Mouse (Mus musculus) embryonic fibroblast, embryonic 13.5 days (primary cell): Measurements from ENCODE around the gene Pgs1.

Experiments used
- CTCF ChIP-seq: IDR thresholded peaks from 2 replicates; pipeline ENCODE4 v1.5.1; 2011; ENCODE audit warnings: mild to moderate bottlenecking, control low read depth, low read length, moderate library complexity, borderline replicate concordance; ENCODE audit not compliant: insufficient read depth
- POLR2A ChIP-seq: IDR thresholded peaks from 2 replicates; pipeline ENCODE4 v1.6.1; 2011; ENCODE audit warnings: low read depth, mild to moderate bottlenecking, control low read depth, low read length, moderate library complexity

DNA sequence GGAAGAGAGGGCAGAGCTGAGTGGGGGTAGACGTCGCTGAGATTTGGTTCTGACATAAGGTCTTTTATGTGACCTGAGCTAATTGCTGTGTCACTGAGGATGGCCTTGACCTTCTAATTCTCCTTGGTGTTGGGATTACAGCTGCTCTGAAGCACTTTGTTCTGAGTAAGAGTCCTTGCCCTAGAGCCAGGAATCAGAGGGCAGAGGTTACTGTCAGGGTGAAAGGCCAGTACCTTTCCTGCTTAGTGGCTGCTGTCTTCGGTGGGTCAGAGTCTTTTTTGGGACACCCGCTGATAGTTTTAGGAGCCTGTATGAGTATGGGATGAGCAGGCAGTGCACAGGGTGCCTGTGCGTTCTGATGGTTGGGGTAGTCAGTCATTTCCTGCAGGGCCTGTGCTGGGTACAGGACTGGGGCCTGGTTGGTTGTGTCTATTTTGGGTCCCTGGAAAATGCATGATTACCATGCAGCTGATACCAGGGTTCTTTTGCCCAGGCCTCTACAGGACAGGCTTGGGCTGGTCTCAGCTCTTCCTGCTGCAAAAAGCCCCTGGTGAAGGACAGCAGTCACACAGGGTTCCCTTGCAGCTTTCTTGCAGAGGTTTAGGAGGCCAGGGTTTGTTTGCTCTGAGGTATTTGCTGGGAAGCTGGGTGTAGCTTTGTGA lies 22.2 kb downstream of the Pgs1 start:
- no peak for TF ChIP-seq POLR2A
- no peak for TF ChIP-seq CTCF
